Mouse (Mus musculus) spleen, postnatal 4 days (tissue): ENCODE data around the gene Cldn10.
A peak's percentile ranks its signal among the peaks of the same experiment; 100 is the strongest.

Source experiments
- DNase-seq, 2 experiments: peaks; one replicate each; pipeline ENCODE4 v3.0.0; 2022; ENCODE audit warnings: low spot score in 2 of 2

The Cldn10 gene

GRCm38 (mm10) chr14:118827283-118827904, 39.7 kb downstream of the Cldn10 start:
- DNase-seq = no peak

- no peak for DNase-seq
Measured at GRCm38 (mm10) chr14:118829331-118830095, 41.8 kb downstream of the Cldn10 start.

GRCm38 (mm10) chr14:118831597-118831996, 43.9 kb downstream of the Cldn10 start:
- no peak for DNase-seq

- no peak for DNase-seq
Measured at GRCm38 (mm10) chr14:118833241-118833640, 45.5 kb downstream of the Cldn10 start.

GRCm38 (mm10) chr14:118834313-118834712, 46.6 kb downstream of the Cldn10 start:
- no peak for DNase-seq

- DNase-seq = no peak
Measured at GRCm38 (mm10) chr14:118836145-118836544, 48.4 kb downstream of the Cldn10 start.

GRCm38 (mm10) chr14:118836754-118837153, 49.0 kb downstream of the Cldn10 start:
- no peak for DNase-seq

- no peak for DNase-seq
Measured at GRCm38 (mm10) chr14:118838556-118839120, 50.9 kb downstream of the Cldn10 start.

- DNase-seq = no peak
Measured at GRCm38 (mm10) chr14:118839416-118839815, 51.7 kb downstream of the Cldn10 start.

- DNase-seq = no peak
Measured at GRCm38 (mm10) chr14:118840027-118840426, 52.3 kb downstream of the Cldn10 start.

GRCm38 (mm10) chr14:118842353-118842752, 54.6 kb downstream of the Cldn10 start:
- no peak for DNase-seq

- DNase-seq = no peak
Measured at GRCm38 (mm10) chr14:118846834-118847233, 59.1 kb downstream of the Cldn10 start.

- no peak for DNase-seq
Measured at GRCm38 (mm10) chr14:118848171-118848570, 60.5 kb downstream of the Cldn10 start.

- DNase-seq = no peak
Measured at GRCm38 (mm10) chr14:118850011-118850695, 62.4 kb downstream of the Cldn10 start.

GRCm38 (mm10) chr14:118850696-118851035, 63.0 kb downstream of the Cldn10 start:
- no peak for DNase-seq

GRCm38 (mm10) chr14:118851496-118852107, 63.9 kb downstream of the Cldn10 start:
- no peak for DNase-seq

- DNase-seq = peak; percentile 59 to 82
Measured at GRCm38 (mm10) chr14:118854371-118855114, 66.8 kb downstream of the Cldn10 start.

GRCm38 (mm10) chr14:118855141-118855800, 67.6 kb downstream of the Cldn10 start:
- DNase-seq = peak in 1 of 2 experiments; percentile 67

- DNase-seq = no peak
Measured at GRCm38 (mm10) chr14:118856563-118856962, 68.9 kb downstream of the Cldn10 start.

- DNase-seq = no peak
Measured at GRCm38 (mm10) chr14:118858318-118858717, 70.6 kb downstream of the Cldn10 start.

- DNase-seq = no peak
Measured at GRCm38 (mm10) chr14:118862253-118862652, 74.5 kb downstream of the Cldn10 start.
